Mouse (Mus musculus) thymus, postnatal 4 days (tissue): ENCODE results near the gene Tmem43.
A peak's percentile ranks its signal among the peaks of the same experiment; 100 is the strongest.
"Not testable (repeated sequence)": the region's sequence is repeated elsewhere in the genome, so short reads cannot be mapped to it uniquely, and the experiment has no call there.

Source experiments
- DNase-seq: peaks from one replicate; pipeline ENCODE4 v3.0.0; 2021

The Tmem43 gene

GRCm38 (mm10) chr6:91472868-91473804, at the start of gene Tmem43, which contains the start of gene Chchd4:
Tmem43 (plus strand) TSS chr6:91473703.
Chchd4 (minus strand) TSS chr6:91473546.
- DNase-seq = peak; percentile 97

DNA sequence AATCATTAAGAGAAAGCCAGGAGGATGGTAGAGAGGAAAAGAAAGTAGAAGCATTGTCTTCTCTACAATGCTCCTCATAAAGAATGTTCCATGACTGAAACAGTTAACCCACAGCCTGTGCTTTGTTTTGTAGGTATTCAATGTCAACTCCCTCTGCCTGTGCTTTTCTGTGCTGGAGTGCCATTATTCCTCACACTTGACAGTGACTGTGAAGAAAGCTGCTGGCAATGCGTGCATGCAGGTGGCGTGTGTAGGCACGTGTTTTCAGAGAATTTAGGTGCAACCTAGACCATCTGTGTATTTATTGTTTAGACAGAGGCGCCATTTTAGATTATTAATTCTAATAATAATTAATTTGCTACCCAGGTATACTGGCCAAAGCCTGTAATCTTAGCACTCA, 49.4 kb upstream of the Tmem43 start:
- no peak for DNase-seq

DNA sequence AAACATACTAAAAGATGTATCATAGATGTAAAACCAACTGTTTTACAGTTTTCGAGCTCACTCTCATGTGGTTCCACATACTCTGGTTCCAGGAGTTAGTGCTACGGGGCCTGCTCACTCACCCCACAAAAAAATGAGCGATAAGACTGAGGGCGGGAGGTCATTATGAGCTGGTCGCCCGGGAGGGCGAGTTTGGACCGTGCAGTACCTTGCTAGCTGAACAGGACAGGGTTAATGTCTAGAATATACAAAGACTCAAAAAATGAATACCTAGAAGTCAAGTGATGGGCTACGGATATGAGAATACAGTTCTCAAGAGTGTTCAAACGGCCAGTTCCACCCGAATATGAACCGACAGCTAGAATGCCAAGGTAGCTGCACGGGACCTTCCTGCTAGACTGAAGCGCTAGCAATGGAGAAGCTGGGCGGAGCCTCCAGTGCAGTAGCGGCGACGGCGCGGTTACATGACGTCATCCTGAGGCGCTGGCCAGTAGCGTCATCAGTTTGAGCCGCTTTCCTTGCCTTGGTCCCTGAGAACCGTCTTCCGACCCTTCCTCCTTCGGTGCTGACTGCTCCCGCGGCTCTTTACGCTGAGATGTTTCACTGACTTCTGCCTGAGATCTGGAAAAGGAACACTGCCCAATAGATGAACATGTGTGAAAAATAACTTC, 32.9 kb upstream of the Tmem43 start:
- DNase-seq = peak; percentile 97

DNA sequence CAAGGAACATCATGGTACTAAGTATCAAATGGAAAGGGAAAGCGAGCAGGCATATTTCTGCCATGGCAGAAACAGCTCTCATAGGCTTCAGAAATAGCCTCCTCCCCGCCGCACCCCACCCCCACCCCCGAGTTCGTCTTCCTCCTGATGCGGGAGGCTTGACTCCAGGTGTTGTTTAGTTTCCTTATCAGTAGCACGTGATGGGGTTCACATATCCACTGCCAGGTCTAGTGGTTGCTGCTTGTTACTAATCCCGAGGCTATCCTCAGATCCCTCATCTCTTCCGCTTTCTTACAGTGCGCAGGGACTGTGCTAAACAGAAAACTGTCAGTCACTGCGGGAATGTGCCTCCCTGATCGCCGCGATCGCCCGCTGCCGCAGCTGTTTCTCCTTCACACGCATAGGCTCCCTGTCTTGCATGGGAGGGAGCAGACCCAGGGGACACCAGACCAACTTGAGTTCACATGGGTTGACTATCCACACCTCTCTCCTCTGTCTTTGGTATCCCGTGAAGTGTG, 32.3 kb upstream of the Tmem43 start:
- peak; percentile 16 for DNase-seq

- no peak for DNase-seq
Observed at GRCm38 (mm10) chr6:91445316-91445715, 28.2 kb upstream of the Tmem43 start.

- DNase-seq = no peak
Observed at GRCm38 (mm10) chr6:91449472-91450225, 23.9 kb upstream of the Tmem43 start.

DNA sequence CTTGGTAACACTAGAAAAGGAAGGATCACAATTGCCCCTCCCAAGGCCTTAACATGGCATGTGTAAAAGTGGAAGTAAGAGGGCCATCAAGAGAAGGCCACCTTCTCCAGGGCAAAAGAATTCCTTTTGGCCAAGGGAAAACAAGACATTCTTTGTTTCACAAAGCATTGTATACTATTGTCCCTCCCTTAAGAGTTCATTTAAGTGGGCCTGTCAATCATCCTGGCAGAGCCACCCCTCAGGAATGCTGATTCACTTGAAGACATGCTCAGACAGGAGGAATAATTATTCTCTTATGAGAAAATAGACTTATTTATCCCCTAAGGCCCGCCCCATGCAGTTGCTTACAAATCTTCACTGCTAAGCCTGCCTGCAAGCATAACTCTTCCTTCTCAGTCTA, 21.4 kb upstream of the Tmem43 start:
- no peak for DNase-seq

- DNase-seq = no peak
Observed at GRCm38 (mm10) chr6:91454546-91454945, 19.0 kb upstream of the Tmem43 start.

DNA sequence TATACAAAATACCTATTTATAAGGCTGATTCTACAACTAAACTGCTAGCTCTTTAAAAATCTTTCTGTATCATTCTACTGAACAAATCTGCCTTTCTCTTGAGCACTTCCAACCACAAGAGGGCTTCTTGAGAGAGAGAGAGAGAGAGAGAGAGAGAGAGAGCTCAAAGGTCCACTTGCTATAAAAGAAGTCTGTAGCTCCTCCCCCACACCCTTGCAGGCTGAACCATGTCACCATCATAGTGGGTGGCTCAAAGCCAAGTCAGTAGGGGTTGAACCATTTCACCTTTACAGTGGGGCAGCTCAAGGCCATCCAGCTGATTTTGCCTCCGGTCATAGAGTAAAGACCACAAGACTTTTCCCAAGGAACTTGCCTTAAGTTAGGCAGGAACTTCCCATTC, 14.0 kb upstream of the Tmem43 start:
- DNase-seq = no peak

DNA sequence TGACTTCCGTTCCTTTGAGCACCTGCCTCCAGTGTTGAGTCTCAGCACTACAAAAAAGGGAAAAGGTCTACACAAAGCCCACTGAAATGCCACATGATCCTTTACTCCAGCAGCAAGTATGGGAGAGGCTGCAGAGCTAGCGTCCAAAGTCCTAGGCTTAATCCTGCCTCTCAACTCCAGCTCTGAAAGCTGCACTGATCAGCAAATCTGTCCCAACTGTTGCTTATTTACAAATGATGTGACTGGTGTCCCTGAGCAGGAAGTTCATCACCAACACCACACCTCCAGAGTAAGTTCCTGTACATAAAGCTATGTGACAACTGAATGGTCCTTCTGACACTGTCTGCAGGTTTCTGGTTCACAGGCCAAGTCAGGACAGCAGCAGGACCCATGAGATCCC, 7.7 kb upstream of the Tmem43 start:
- DNase-seq = no peak

DNA sequence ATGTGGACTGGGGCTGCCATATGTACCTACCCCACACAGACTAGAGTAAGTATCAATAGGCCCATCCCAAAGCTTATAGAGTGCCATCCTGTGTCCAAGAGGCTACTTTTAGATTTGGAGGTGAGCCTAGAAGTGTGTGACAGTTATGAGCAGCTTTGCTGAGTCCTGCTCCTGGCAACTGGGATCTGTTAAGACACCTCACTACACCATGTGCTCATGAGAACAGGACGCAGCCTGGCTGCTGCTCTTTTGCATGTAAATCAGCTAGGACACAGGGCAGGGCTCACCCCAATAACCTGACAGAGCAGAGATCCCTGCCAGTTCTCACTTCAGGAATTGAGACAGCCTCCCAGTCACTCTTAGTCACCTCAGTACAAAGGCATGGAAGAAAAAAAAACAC, 6.4 kb upstream of the Tmem43 start:
- DNase-seq = no peak

DNA sequence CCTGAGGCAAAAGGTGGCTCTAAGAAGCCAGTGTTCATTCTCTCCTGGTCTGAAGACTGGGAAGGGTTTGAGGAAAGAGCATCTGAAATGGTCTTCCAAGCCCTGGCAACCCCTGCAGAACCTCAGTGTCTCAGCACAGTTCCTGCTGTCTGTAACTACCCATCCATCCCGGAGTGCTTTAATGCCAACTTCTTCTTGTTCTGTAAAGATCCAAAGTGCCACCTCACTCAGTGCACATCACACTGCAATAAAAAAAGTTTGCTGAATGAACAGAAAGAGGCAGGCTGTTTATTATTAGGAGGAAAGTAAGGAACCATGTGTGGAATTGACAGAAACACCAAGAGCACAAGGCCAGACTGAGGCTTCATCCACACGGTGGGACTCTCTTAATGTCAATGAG, 2.8 kb upstream of the Tmem43 start:
- DNase-seq = no peak

- DNase-seq = not testable (repeated sequence)
Observed at GRCm38 (mm10) chr6:91471427-91471826, 2.1 kb upstream of the Tmem43 start.

GRCm38 (mm10) chr6:91472319-91472718, 1.2 kb upstream of the Tmem43 start:
- peak; percentile 17 for DNase-seq

DNA sequence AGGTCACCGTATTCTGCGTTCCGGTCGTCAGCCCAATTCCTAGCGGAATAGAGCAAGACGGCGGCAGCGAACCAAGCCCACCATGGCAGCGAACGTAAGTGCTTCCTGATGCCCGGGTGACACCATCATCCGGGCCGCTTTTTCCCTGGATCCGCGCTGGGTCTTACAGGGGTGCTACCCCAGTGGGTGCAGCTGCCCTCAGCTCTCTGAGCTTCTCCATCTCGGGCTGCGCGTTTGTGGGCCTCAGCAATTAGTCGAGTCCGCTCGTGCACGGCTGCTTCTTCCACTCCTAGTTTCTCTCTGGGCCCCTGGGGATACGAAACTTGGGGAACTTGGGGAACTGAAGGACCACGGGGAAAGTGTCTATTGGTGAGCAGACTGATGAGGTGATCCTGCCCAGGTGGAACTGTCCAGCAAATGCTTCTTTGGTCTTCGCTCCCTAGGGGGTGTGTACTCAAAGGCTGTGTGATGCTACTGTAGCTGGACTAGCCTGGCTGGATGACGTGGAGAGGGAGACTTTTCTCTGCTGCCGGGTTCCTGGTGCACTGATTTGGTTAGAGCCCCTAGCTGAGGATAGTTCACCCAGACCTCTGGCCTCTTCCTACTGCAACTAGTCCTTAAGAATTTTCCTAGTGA, 420 bp downstream of the Tmem43 start:
- no peak for DNase-seq

GRCm38 (mm10) chr6:91474441-91475190, 1.1 kb downstream of the Tmem43 start:
- peak; percentile 21 for DNase-seq

DNA sequence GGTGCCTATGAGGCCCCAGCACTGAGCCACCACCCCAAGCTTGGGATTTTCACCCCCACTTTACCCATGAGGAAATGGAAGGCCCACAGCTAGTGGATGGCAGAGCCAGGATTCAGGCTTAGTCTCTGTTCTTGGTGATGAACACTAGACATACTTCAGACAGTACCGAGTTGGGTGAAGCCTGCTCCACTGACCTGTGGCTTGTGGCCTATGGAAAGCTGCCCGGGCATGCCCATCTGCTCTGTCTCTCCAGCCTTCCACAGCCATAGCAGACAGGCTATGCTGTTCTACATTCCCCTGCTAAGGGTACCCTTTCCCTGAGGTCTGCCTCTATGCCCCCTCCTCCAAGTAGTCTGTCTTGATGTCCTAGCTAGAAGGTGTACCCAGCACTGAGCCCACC, 3.0 kb downstream of the Tmem43 start:
- DNase-seq = no peak

DNA sequence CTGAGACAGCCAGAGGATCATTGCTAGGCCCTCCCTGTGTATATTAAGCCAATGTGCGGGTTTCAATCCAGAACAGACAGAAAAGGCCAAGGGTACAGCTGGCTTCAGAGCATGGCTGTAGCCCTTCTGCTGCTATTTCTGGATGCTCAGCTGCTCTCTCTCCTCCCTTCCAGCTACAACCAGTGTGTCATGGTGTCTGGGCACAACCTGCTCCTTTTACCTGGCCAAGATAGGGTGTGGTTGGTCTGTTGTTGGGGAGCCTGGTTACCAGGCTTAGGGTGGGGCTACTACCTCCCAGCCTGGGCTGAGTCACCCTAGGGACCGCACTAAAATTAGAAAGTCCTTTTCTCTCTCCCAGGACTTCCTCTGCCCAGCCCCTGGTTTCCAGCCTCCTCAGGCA, 9.9 kb downstream of the Tmem43 start:
- DNase-seq = no peak

GRCm38 (mm10) chr6:91486736-91487453, 13.4 kb downstream of the Tmem43 start:
- no peak for DNase-seq

GRCm38 (mm10) chr6:91488496-91489212, 15.2 kb downstream of the Tmem43 start:
- DNase-seq = no peak
